Mouse (Mus musculus): ENCODE results near the gene Ankmy2. TPM values are rescaled to one million over a fixed set of nuclear protein-coding genes. Genes with fewer than 3 reads are reported as not detected.

The Ankmy2 gene
- polyA plus RNA-seq, 1 experiment from 2014 or later, result 37.4 TPM

DNA sequence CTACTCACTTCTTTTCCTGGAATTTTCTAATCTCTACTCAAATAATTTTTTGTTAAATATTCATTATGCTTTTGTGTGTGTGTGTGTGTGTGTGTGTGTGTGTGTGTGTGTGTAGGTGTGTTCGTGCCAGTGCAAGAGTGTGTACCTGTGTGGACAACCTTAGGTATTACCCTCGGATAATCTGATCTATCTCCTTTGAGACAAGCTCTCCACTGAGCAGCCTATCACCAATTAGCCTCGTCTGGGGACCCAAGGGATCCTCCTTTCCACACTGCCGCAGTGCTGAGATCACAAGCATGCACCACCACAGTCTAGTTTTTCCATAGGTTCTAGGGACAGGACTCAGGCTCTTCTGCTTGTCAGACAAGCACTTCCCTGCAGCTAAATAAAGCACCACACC lies 59.3 kb downstream of the Ankmy2 start:
- 67% methylated on average over 4 of the region's 4 CpGs for WGBS

DNA sequence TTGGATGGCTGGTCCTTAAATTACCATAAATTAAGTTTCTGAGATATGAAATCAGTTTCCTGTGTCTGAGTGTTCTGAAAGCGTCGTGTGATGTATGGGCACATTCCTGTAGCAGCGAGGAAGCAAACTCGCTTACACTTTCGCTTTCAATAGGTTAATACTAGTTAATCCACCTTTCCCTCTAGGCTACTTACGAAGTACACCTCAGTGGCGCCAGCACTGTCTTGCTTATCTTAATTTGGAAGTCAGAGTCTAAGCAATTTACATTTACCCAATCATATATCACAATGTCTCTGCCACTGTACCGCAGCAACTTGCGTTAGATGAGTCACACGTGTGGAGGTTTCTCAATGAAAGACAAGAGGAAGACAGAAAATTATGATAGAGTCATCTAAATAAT lies 60.0 kb downstream of the Ankmy2 start:
- H3K4me2 ChIP-seq (replicated peaks; ENCODE audit: low read depth, low read length), result peak overlapping the region; percentile 28
- no peak overlapping the region for H3K27ac ChIP-seq (ENCODE audit: low read length)
- no peak for ATAC-seq (ENCODE audit: low FRiP score, low TSS enrichment)
- H3K9ac ChIP-seq (replicated peaks; ENCODE audit: low read length), result no peak overlapping the region
- peaks cover 10% of the 10 kb centered on the region for H3K4me1 ChIP-seq (ENCODE audit: insufficient read depth, low read length)
- no peaks in the 10 kb centered on the region for H3K27me3 ChIP-seq (ENCODE audit: insufficient read depth, low read length)
- WGBS, result 62% methylated on average over 10 of the region's 10 CpGs
- H3K4me3 ChIP-seq (ENCODE audit: low read length), result peak overlapping the region; percentile 4
- no peaks in the 10 kb centered on the region for H3K36me3 ChIP-seq (ENCODE audit: insufficient read depth, low read length)
- H3K9me3 ChIP-seq (ENCODE audit: low read length), result no peaks in the 10 kb centered on the region

More for the DNA sequence above, 59.3 kb downstream of the Ankmy2 start:
- Histone ChIP-seq H3K36me3 (ENCODE audit: insufficient read depth, low read length) (no peaks in the 10 kb centered on the region), H3K9me3 (ENCODE audit: low read length) (no peaks in the 10 kb centered on the region), H3K9ac (replicated peaks; ENCODE audit: low read length) (no peak overlapping the region), H3K4me3 (ENCODE audit: low read length) (no peak overlapping the region), H3K27me3 (ENCODE audit: insufficient read depth, low read length) (no peaks in the 10 kb centered on the region), H3K4me2 (replicated peaks; ENCODE audit: low read depth, low read length) (no peak overlapping the region), H3K4me1 (ENCODE audit: insufficient read depth, low read length) (peaks cover 10% of the 10 kb centered on the region), H3K27ac (ENCODE audit: low read length) (no peak overlapping the region)
- 0 out of 2 replicates have a peak, but pooled peaks have one; percentile 37 for ATAC-seq (ENCODE audit: low FRiP score, low TSS enrichment)

DNA sequence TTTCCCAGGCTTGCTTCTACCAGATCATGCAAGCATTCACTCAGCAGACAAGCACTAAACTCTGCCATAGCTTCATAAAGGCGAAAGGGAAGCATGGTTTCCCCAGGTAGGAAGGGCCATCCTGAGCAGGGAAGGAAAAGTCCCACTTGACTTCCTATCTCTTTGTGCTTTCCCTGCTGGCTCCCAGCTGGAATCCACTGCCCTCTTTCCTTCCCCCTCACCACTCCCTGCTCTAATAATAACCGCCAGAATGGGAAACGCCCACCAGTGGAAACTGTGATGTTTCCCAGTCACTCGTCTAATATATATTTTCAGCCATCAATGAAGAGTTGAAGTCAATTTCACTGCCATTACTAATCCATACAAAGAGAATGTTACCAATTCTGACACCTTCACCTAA lies 67.5 kb downstream of the Ankmy2 start:
- H3K36me3 ChIP-seq (ENCODE audit: insufficient read depth, low read length), result no peaks in the 10 kb centered on the region
- no peaks in the 10 kb centered on the region for H3K4me1 ChIP-seq (ENCODE audit: insufficient read depth, low read length)
- H3K9me3 ChIP-seq (ENCODE audit: low read length), result no peaks in the 10 kb centered on the region
- H3K9ac ChIP-seq (replicated peaks; ENCODE audit: low read length), result no peak overlapping the region
- 53% methylated on average over 4 of the region's 4 CpGs for WGBS
- no peak overlapping the region for H3K4me2 ChIP-seq (replicated peaks; ENCODE audit: low read depth, low read length)
- H3K4me3 ChIP-seq (ENCODE audit: low read length), result no peak overlapping the region
- H3K27me3 ChIP-seq (ENCODE audit: insufficient read depth, low read length), result no peaks in the 10 kb centered on the region
- no peak for ATAC-seq (ENCODE audit: low FRiP score, low TSS enrichment)
- H3K27ac ChIP-seq (ENCODE audit: low read length), result no peak overlapping the region

GRCm38 (mm10) chr12:36231386-36231785 lies 74.5 kb downstream of the Ankmy2 start:
- no peak overlapping the region for H3K9ac ChIP-seq (replicated peaks; ENCODE audit: low read length)
- WGBS, result 84% methylated on average over 2 of the region's 2 CpGs

DNA sequence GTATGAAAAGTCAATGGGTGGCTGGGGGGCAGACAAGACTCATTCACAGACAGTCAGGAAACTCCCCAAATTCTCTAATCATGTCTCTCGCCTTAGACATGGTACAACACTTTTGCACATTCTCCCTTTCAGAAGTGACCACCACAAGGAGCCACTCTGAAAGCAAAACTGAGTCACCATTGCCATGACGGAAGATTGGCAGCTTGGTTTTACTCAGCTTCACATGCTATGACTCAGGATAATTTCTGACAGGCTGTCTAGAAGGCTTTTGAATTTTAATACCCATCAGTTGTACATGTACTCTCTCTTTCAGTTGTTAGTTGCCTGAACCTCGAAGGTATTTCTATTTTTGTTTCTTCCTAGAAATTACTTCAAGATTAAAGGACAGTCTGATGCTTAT lies 84.3 kb downstream of the Ankmy2 start:
- WGBS, result 89% methylated on average over 3 of the region's 3 CpGs
- H3K9me3 ChIP-seq (ENCODE audit: low read length), result no peaks in the 10 kb centered on the region

More at GRCm38 (mm10) chr12:36231386-36231785, 74.5 kb downstream of the Ankmy2 start:
- Histone ChIP-seq H3K9me3 (ENCODE audit: low read length) (0 out of 2 replicates have a peak, but pooled peaks cover 3% of the 10 kb centered on the region), H3K4me3 (ENCODE audit: low read length) (no peak overlapping the region), H3K27me3 (ENCODE audit: insufficient read depth, low read length) (no peaks in the 10 kb centered on the region), H3K4me2 (replicated peaks; ENCODE audit: low read depth, low read length) (no peak overlapping the region), H3K36me3 (ENCODE audit: insufficient read depth, low read length) (no peaks in the 10 kb centered on the region), H3K4me1 (ENCODE audit: insufficient read depth, low read length) (no peaks in the 10 kb centered on the region), H3K27ac (ENCODE audit: low read length) (no peak overlapping the region)
- ATAC-seq (ENCODE audit: low FRiP score, low TSS enrichment), result no peak

More for the DNA sequence above, 84.3 kb downstream of the Ankmy2 start:
- Histone ChIP-seq H3K27ac (ENCODE audit: low read length) (no peak overlapping the region), H3K36me3 (ENCODE audit: insufficient read depth, low read length) (no peaks in the 10 kb centered on the region), H3K9ac (replicated peaks; ENCODE audit: low read length) (no peak overlapping the region), H3K4me1 (ENCODE audit: insufficient read depth, low read length) (no peaks in the 10 kb centered on the region), H3K4me3 (ENCODE audit: low read length) (no peak overlapping the region), H3K4me2 (replicated peaks; ENCODE audit: low read depth, low read length) (no peak overlapping the region), H3K27me3 (ENCODE audit: insufficient read depth, low read length) (no peaks in the 10 kb centered on the region)
- ATAC-seq (ENCODE audit: low FRiP score, low TSS enrichment), result no peak

Other genes with a start within 250 kb of the Ankmy2 start
- gene Agr3, start 231.5 kb upstream of the Ankmy2 start, polyA plus RNA-seq (2015; fragmentation: Nextera tagmentation; extraction: Ambion mirVana), result not detected in 2 replicates
- 2.2 and 2.6 TPM in 2 replicates for gene Agr2, start 164.2 kb upstream of the Ankmy2 start, polyA plus RNA-seq (2015; fragmentation: Nextera tagmentation; extraction: Ambion mirVana)
- 91.3 and 108 TPM in 2 replicates for gene Tspan13, start 114.6 kb upstream of the Ankmy2 start, polyA plus RNA-seq (2015; fragmentation: Nextera tagmentation; extraction: Ambion mirVana)
- 198 and 218 TPM in 2 replicates for gene Bzw2, start 966 bp downstream of the Ankmy2 start, polyA plus RNA-seq (2015; fragmentation: Nextera tagmentation; extraction: Ambion mirVana)
- gene Lrrc72, start 96.3 kb downstream of the Ankmy2 start, polyA plus RNA-seq (2015; fragmentation: Nextera tagmentation; extraction: Ambion mirVana), result not detected in 2 replicates
- gene Sostdc1, start 157.0 kb downstream of the Ankmy2 start, polyA plus RNA-seq (2015; fragmentation: Nextera tagmentation; extraction: Ambion mirVana), result 161 and 163 TPM in 2 replicates
- gene Ispd, start 224.3 kb downstream of the Ankmy2 start, polyA plus RNA-seq (2015; fragmentation: Nextera tagmentation; extraction: Ambion mirVana), result 17.2 and 17.4 TPM in 2 replicates
- 2.1 and 2.2 TPM in 2 replicates for gene D630036H23Rik, start 225.1 kb downstream of the Ankmy2 start, polyA plus RNA-seq (2015; fragmentation: Nextera tagmentation; extraction: Ambion mirVana)

Measured in kidney, embryonic 16.5 days (tissue).